Mouse (Mus musculus) layer of hippocampus, postnatal 36 days (tissue): ENCODE measurements at regions not wholly inside any gene's neighbourhood (a gene's known extent, or its start where the extent isn't known, plus 50 kb on each side); places are given as distances from the start of the nearest gene placed in this dataset.
"Not testable (repeated sequence)": the region's sequence is repeated elsewhere in the genome, so short reads cannot be mapped to it uniquely, and the experiment has no call there.

Experiments
- DNase-seq, 2 experiments: peaks; one replicate each; pipeline ENCODE4 v3.0.0; 2022

DNA sequence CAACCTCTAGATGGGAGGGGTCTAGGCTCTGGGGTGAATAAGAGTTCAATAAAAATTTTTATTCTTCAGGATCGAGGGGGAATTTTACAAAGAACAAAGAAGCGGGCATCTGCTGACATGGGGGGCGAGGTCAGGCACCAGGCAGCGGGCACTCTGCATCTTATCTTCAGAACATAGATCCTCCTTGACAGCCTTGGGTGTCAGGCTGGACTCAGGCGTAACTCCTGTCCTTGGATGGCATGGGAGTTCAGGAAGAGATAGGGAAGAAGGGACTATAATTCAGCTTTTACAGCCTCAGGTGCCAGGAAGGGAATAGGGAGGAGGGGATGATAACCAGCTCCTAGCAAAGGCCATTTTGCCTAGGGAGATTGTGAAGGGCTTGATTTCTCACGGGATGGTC lies 753.1 kb downstream of the Gm10330 start:
- not testable (repeated sequence) for DNase-seq

DNA sequence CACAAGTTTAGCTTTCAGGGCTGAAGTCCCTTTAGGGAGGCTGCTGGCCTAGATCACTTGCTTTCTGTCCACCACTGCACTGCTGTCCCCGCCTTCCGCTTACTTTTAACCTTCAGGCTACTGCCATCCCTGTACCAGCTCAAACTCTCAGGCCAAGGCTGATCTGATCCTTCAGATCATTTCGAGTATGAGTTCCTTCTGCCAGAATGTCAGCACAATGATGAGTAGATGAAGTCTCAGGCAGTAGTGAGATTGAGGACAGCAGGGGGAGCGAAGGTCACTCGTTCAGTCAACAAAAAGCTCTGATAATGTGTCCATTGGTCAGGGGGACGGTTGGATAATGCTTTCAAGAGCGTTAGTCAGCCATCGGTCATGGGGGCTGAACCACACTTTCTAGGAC lies 756.5 kb downstream of the Gm10330 start:
- DNase-seq = not testable (repeated sequence)

DNA sequence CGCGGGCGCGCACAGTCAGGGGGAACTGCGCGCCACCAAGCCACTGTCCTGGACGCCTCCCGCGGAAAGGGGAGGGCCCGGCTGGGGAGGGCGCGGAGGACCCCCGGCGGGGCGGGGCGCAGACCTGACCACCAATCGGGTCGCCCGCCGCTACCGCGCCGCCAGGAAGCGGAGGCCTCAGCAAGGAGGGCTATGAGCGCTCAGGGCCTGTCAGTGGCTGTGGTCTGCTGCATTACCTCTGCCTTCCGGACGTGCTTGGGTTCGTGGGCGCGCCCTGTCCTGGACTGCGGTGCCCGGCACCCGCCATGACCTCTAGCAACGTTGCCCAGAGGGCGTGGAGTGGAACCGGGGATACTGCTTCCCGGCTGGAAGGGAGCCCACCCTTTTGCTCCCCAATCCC lies 769.9 kb downstream of the Gm10330 start:
- peak in 1 of 2 experiments; percentile 15 for DNase-seq

DNA sequence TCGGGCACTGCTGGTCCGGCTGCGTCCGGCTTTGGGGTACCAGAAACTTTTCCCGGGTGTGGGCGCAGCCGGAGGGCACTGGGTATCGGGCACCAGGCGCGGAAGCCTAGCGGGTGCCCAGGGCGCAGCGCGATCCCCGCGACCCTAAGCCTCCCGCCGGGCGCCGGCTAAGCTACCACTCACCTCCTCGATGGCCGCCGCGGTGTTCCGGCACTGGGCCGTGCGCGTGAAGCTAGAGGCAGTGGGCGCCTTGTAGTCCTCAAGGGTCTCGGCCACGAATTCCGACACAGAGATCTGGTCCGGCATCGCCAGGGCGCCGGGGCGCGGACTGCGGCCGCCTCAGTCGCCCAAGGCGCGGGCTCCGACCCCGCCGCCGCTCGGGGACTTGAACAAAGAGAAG lies 770.4 kb downstream of the Gm10330 start:
- not testable (repeated sequence) for DNase-seq
